Mouse (Mus musculus) heart, adult 18-20 months (tissue): ENCODE data around the gene Fmod. TPM values are rescaled to one million over a fixed set of nuclear protein-coding genes. Genes with fewer than 3 reads are reported as not detected.

Experiments
- DNase-seq, 2 experiments: peaks; one replicate each; pipeline ENCODE4 v3.0.0; 2021 to 2022; ENCODE audit warnings: mixed read lengths in 1 of 2
- total RNA-seq, 2 experiments: library from RNA; stranded (reverse); gene quantifications; 2 replicates each; pipeline ENCODE4 v1.2.3; 2021

Gene Fmod
- total RNA-seq, 2 experiments from 2014 or later = 6.2 to 9.3 TPM

DNA sequence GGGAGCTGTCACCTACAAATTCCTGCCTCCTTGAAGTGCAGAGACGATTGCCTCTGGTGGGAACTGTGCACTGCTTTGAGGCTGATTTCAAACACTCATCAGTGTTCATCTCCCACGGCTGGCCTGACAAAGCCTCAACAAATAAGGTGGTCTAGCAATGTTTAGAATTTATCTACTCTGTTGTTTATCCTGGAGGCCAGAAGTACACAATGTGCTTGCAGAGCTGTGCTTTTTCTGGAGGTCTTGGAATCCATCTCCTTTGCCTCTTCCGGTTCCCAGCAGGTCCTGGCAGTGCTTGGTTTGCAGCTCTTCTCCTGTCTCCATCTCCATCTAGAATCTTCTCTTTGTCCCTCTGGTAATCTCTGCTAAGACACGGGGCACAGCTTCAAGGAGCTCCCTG is 19.2 kb downstream of the Fmod start:
- no peak for DNase-seq

DNA sequence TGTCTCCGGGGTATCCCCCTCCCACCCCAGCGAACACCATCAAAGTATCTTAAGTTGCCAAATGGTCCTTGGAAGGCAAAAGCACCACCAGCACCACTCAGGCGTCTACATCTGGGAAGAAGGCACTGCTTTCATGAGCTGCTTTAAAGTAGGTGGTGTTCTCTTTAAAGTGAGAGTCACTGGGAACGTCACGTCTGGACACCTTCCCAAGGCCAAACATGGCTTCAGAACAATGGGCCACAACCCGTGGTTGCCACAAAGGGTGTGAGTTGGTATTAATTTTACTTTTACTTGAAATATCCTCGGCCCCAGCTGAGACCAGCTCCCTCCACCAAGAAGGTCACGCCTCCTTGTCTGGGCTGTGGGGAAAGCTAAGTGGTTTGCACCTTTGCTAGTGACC is 20.7 kb downstream of the Fmod start:
- DNase-seq = no peak

DNA sequence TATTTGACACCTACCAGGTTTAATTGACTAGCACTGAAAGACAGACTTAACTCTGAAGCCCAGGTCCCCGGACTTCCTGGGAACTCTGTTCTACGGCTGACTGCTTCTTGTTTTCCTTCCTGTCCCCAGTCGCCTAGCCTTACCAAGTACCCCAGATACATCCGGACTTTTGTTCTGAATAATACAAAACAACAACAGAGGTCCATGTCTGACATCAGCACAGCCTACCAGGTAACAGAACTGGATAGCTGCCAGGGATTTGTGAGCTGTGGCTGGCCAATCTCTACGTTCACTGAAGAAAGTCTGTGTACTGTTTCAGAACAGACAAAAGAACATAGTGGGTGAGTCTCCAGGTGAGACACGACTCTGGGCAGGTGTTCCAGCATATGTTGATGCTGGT is 21.8 kb downstream of the Fmod start:
- DNase-seq = peak in 1 of 2 experiments; percentile 48

DNA sequence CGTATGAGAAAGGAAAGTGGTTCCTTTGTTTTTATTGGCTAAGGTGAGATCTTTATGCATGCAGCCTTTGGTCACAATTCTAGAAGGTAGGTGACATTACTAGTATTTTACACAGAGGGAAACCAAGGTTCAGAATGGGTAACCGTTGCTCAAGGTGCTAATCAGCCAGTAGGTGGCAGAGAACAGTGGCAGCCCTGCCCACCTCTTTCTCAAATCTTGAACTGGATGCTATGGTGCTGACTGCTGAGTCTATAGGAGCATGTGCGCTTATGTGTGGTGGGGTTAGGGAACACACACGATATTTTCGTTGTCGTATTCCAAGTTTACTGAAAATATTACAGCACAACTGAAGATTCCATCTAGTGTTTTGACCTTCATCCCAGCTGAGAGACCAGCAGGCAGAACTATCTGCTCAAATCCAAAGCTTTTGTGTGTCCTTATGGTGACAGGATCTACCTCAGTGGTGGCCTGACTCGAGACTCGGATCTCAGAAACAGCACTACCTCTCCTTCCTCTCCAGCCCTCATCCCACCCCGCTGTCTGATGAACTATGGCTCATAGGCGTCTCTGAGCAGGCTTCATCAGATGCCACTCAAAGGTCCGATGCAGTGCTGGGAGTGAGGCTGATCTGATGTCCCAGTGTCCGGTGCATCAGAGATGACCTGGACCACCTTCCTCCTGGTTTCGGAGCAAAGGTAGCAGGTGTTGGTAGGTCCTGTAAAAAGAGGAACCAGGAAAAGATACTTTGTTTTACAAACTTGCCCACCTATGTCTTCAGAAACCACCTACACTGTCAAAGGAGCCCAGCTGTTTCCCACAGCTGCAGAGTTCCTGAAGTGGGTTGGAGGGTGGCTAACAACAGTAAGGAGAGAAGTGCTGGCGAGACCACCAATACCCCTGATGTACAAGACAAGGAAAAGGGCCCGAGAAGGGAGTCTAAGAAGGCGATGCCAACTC is 23.0 kb downstream of the Fmod start:
- peak in 1 of 2 experiments; percentile 39 for DNase-seq

DNA sequence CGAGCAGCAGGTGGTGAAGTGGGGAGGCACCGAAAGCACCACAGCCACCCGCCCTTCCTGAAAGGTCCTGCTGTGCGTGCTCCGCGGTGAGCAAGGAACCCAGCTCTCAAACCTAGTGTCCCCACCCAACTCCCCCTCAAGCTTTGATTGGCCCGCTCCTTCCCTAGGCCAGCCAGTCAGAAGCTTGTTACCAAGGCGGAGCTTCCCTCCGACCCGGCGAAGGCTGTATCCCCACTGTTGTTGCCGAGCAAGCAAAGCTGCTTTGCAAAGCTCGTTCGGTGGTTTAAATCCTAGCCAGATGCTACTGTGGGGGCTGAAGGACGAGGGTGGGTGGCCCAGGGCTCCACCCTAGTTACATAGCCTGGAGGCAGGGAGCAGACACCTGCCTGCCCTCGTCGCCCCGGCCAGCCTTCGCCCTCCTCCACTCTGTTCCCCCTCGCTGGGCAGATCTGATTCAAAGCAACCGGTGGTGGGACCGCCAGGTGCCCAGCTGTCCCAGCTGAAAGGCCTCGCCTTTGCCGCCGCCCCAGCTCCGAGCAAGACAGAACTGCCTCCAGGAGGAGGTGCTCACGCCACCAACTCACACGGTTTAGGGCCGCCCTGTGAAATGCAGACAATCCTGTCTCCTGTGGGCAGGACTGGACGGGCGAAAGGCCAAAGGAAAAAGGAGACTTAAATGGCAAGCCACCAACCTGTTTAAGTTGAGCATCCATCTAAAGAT is 24.0 kb downstream of the Fmod start:
- peak; percentile 94 to 98 for DNase-seq

DNA sequence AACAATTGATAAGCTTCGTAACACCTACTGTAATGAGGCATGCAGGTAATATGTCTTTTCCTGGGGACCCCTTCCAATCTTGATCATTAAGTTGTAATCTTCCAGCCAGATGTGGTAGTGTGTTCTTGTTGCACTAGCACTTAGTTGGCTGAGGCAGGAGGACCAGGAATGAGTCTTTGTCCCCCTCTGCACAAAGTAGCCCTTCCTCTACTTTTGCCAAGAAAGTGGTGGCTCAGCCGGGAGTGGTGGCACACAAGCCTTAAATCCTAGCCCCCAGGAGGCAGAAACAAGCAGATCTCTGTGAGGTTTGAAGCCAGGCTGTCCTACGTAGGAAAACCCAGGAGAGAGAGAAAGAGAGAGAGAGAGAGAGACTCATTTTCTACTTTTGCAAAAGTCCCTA is 24.9 kb downstream of the Fmod start:
- DNase-seq = no peak

DNA sequence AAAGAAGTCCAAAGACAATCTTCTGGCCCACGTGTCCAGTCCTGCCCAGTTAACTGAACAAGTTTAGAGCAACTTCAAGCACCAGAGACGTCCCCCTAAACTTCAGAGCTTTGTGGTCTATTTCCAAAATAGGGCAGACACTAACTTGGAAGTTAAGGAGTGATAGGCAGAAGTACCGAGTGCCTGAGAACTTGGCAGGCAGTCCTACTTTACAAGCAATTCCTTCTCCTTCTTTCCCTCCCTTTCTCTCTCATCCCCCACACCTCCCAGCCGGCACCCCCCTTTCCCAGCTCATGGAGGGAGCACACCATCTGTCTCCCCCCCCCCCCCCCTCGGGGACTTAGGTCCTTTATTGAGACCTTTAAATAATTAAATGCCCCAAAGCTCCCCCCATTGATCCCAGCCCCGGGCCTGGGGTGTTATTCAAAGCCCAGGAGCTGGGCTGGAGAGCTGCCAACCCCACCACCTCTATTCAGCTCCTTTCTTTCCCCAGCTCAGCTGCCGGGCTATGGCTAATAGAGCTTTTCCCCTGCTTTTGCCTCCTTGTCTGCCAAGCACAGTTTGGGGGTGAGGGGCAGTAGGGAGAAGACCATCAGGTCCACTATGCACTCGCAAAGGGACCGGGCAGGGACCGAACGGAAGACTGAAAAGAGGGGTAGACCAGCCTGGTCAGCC is 25.5 kb downstream of the Fmod start:
- no peak for DNase-seq

DNA sequence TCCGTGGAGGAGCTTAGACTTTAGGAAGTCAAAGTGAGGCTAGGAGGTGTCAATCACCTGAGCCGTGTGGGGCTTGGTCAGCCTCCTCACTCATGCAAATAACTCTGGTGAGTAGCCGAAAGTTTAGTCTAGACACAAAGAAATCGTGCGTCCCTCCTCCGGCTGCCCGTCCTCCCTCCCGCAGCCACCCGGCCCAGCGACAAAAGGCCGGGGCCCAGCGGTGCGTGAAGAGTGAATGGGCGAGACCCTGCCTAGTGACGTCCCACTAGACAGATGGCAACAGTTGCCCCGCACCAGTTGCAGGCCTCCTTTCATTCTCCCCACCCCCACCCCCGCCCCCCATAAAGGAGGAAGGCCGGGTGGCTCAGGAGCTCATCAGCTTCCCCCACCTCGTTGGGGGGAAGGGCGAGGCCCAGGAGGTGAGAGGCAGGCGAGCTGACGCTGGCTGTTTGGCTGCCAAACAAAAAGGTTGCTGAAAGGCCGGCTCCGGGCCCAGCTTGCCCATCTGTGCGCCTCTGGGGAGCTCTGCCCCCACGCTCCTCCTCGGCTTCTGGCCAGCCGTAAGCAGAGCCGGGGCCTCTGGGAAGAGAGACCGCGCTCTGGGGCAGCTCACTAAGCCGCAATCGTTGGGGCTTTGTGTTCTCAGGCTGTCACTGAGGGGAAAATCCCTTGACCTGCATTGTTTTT is 26.2 kb downstream of the Fmod start:
- DNase-seq = peak; percentile 79 to 82

DNA sequence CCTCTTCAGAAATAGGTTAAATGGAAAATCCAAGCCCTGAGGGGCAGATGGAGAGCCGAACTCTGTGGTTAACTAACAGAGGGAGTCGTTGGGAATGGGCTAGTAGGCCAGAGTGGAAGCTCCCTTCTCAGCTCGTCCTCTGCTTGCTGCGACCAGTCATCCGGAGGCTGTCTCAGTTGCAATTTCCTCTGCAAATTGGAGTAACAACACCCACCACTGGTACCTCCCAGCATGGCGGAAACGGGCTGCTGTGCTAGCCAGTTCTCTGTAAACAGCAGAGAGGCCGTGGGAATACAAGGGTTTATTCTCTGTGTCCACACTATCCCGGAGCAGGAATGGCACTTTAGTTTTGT is 26.7 kb downstream of the Fmod start:
- DNase-seq = peak; percentile 74 to 82

DNA sequence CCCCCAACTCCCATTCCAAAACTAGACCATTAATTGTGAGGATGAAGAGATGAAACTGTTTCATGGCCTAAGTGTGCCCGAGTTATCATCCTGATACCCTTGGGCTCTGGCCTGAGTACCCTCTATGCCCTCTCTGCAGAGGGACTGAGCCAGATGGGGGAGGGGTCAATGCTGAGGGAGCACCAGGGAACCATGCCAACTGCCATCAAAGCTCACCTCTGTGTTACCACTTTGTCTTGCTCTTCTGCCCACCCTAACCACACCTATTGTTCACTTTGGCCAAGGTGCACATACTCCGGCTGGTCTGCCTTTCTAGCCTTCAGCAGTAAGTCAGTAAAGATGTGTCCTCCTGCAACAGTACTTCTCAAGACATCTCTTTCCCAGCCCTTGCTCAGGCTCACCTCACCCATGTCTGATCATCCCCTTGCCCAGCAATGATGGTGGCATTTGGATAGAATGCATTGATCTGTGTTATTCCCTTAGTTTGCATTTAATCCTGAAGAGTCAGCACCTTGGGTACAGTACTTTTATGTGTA is 27.3 kb downstream of the Fmod start:
- DNase-seq = no peak

DNA sequence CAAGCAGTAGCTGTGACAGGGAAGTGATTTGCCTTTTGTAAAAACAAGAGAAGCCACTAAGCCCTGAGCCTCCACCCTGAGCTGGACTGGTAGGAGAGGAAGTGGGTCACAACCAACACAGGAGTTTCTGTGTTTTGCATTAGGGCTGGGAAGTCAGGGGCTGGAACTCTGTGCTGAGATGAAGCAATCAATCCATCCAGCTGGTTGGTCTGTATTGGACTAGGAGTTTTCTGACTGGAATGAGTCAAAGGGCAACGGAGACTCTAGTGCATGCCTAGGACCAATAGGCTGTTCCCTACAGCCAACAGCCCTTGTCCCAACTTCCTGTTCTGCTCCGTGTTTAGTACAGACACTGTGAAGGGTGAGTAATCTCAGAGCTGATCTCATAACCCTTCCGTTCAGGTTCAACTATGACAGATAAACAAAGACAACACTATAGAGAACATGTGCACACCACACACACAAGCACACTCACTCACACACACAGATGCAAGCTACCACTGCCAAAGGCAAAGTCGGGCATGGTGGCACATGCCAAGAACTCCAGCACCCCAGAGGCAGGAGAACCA is 28.3 kb downstream of the Fmod start:
- peak; percentile 65 to 85 for DNase-seq

DNA sequence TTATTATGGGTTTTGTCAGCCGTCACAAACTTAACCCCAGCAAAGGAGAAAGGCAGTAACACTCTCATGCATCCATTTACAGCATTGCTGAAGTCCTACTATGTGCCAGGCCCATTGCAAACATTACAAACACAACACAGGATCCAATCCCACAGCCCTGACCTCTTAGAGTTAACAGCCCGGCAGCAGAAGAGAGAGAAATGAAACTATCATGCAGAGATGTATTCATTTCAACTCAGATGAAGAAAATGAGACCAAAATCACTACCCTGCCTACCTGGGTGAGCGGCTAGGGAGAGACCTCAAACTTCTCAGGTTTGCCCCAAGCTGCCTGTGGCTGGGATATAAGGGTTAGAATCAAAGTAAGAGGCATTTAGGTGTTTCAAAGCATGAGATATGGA is 29.5 kb downstream of the Fmod start:
- DNase-seq = no peak

DNA sequence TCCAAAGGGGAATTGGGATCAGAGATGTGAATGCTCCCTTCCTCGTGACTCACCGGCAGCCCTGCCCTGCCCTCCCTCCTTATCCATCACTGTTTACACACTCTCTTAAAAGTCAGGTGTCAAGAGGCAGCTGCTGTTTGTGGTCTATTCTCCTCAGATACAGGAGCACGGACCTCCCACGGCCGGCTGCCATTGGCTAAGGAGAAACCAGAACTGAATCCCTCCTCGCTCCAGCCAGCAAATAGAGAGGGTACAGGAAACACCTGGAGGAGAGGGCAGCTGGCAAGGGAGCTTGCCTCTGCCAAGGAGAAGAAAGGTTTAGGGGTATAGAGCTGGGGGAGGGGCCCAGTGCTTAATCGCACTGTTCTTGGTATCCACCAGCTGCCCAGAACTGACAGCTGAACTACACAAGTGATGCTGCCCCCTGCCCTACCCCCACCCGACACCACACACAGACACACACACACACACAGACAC is 30.1 kb downstream of the Fmod start:
- DNase-seq = peak; percentile 32 to 70

DNA sequence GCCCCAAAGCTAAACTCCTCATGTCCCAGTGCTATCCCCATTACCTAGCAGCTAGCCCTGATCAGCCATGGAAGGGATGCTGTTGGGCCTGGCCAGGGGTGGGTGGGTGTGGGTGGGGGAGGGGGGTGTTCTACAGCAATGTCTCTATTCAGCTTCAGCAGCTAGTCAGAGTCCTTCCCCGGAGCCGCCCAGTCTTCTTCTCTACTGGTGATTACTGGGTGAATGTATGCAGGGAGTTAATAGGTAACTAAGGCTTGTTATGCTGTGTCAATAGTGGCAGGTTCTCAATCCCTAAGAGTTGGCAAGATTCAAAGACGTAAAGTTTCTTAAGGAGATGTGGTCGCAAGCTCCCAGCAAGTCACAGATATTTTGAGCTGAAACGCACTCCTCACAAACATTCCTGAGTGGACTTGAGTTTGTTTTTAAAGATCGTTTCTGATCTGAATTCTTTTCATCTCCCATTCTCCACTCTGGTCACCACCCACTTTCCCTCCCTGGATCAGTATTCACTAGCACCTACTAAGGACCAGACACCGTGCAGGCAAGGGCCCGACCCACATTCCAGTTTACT is 33.1 kb downstream of the Fmod start:
- DNase-seq = no peak

DNA sequence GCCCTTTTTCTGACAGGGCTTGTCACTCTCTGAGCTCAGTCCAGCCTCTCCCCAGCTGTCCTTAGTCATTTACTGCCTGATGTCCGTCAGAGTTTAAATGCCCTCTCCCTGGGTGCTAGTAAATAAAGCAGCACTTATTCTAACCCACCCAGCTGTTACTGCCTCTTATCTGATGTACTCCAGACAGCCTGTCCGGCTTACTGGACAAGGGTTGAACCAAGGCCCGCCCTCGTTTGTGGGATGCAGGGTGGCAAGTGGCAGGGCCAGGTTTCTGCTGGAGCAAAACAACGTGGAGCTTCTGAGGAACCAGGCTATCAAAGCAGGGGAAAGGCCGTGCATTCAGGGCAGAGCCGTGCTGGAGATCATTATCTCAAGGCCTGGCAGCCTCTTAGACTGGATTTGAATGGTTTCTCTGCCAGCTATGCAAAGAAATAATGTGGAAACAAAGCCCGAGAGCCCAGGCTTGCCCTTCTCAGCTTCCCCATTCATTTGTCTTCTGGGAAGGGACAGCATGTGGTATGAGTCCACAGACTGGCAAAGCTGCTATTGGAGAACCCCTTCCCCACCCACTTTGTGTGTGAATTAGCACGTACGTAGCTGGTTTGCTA is 34.5 kb downstream of the Fmod start:
- DNase-seq = no peak

DNA sequence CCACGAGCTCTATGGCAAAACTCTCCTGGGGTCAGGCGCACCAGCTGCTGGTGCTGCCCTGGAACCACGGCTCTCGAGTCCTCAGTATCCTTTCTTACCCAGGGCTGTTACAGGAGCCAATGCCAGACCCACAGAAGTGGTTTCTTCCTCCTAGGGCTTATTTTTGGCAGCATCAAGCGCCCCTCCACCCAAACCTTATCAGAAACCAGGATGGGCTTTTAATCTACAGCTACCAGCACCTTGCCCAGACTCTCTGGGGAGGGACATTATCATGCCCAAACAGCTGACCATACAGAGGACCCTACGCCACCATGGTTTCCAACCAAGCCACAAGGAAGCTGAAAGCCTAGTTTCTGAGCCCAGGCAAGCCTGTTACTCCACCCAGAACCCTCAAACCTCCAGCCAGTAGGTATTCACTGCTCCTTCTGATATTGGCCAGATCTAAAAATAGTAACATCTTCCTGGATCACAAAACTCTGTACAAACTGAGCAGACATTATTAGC is 36.1 kb downstream of the Fmod start:
- no peak for DNase-seq

DNA sequence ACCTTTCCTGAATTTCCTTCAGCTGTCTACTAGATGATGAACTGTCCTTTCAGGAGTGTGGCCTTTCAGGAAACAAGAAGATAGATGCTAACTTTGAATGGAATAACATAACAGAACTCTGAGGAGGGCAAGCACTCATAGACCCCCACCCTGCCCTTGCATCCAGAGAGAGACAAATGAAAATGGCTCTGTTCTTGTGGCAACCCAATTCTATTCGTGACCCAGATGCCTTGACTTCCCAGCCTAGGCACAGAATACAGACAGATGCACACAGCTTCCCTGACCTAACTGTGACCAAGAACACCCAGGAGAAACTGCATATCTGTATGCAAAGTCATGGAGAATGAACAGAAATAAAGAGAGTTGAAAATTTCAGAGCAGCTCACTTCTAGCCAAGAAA is 36.6 kb downstream of the Fmod start:
- DNase-seq = no peak

DNA sequence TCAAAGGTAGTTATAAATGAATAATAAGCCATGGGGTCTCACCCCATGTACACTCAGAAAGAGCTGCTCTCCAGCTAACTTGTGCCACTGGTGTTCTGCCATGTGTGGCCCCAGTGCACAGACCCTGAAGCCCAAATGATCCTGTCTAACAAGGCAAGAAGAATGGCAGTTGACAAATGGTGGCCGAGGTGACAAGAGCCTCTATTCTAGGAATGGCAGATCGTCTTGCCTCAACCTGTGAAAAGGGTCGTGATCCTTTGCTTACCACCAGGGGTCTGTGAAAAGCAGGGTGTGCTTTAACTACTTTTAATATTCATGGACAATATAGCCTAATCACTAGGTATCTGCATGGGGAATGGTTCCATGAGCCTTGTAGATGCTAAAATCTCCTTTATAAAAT is 37.1 kb downstream of the Fmod start:
- no peak for DNase-seq

DNA sequence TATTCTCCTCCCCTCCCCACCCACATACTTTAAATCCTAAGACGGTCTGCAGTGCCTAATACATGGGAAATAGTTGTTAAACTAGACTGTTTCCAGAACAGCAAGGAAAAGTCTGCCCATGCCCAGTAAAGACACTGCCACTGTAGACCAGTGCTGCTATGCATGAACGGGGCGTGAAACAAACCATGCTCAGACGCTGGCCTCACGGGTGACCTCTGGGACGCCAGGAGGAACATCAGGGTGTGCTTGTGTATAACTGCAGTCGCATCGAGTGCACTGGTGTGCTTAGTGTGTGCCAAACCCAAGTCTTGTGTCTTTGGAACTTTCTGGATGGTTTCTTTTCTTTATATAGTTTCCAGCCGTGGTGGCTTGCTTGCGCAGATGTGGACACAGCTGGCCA is 37.6 kb downstream of the Fmod start:
- DNase-seq = peak in 1 of 2 experiments; percentile 40

DNA sequence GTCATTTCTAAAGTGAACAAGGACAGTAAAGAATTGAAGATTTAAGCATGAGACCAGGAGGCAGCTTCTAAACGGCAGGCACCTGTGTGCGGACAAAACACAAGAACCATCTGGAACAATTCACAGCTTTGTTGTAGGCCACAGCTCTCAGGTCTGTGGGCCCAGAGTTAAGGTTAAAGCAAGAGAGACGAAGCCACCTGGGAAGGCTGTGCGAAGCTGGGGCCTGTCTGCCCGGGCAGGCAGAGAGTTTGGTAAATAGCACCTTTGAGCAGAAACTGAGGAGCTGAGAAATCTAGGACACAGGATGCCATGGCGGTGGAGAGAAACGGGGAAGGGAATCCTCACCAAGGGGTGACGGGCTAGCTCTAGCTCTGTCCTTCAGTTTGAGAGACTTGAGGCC is 38.5 kb downstream of the Fmod start:
- peak in 1 of 2 experiments; percentile 23 for DNase-seq
